Mouse (Mus musculus): ENCODE measurements at regions not wholly inside any gene's neighbourhood (a gene's known extent, or its start where the extent isn't known, plus 50 kb on each side); places are given as distances from the start of the nearest gene placed in this dataset.

DNA sequence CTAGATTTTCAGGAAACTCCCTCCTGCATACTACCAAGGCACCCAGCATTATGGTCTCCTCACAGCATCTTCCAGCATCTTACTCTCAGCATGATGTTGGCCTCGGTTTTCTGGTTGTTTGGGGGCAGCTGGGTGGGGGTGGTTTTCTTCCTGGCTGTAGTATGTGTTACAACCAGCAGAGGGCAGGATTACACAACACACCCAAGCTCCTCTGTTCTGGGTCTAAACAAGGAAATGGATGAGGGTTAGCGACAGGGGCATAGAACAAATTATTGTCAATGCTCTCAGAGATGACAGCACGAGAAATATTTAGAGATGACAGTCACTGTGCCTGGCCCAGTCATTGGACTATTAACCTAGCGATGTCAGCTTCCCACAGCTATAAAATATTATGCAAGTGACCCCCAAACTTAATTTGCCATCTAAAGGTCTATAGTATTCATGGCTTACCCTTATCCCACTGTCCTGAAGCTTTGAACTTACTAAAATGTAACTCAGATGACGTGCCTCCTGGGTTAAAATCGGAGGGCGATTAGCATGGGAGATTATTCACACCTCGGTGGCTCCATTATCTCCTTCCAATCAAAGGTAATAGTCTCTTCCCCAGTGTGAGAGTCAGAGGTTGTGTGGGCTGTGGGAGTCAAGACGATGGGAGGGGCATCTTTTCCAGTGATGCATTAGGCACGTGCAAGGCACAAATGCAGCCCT lies 52.2 kb upstream of the Nudt7 start:
- TF ChIP-seq CTCF (IDR thresholded peaks at IDR 0.05), result peak; percentile 85
- peak; percentile 36 for DNase-seq
- H3K27ac ChIP-seq, result no peak overlapping the region
- no peak overlapping the region for H3K4me3 ChIP-seq
- intact Hi-C loops (cut with DNase I), result loop anchor here (1.0 kb wide), 2 partner anchors 288 to 357 kb away; no protein-coding TSS in a partner anchor

DNA sequence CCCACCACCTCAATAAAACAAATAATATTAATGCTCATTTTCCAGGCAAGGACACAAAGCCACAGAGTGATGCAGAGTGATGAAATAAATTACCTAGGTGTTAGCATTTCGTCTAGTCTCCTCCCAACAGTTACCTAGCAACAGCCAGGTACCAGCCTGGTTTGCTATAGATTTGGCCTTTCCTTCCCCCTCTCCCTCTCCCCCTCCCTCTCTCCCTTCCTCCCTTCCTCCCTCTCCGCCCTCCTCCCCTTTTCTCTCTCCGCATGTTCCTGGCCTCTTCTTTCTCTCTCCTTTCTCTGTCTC lies 51.6 kb upstream of the Nudt7 start:
- intact Hi-C loops (cut with DNase I), result loop anchor here (1.0 kb wide), 2 partner anchors 288 to 357 kb away; no protein-coding TSS in a partner anchor
- no peak for TF ChIP-seq CTCF (IDR thresholded peaks at IDR 0.05)
- H3K27ac ChIP-seq, result no peak overlapping the region
- H3K4me3 ChIP-seq, result no peak overlapping the region
- DNase-seq, result no peak

Data from gastrocnemius, adult 2 months (tissue).